In genomic region chr6:120830866-120831608, GRCm38 (mm10) we compare ENCODE assay signal across 1 mouse cellular context.
A peak's percentile ranks its signal among the peaks of the same experiment; 100 is the strongest.
TF ChIP-seq lines count a peak whose summit lies in the region.

No protein-coding gene starts in this region.

TF ChIP-seq in MEL, 35 proteins besides CTCF, POLR2A, EP300 and RAD21 (continued from another document):
- TF ChIP-seq CHD2 (IDR thresholded peaks at IDR 0.05; ENCODE audit: low read length) (no peak), GATA1 (IDR thresholded peaks at IDR 0.05; ENCODE audit: low read depth, low read length) (peak; percentile 97), MXI1 (IDR thresholded peaks at IDR 0.05; ENCODE audit: low read depth, low read length) (peak; percentile 72; the same call in 1 of the 2 replicates), POLR2AphosphoS2 (IDR thresholded peaks at IDR 0.05; ENCODE audit: low read length) (no peak; the same call in 1 of the 2 replicates), E2F4 (IDR thresholded peaks at IDR 0.05; ENCODE audit: borderline replicate concordance, low read depth, low read length) (no peak), CHD1 (IDR thresholded peaks at IDR 0.05; ENCODE audit: low read depth, low read length) (no peak; the same call in 1 of the 2 replicates), USF2 (IDR thresholded peaks at IDR 0.05; ENCODE audit: borderline replicate concordance in 1 of 2, insufficient read depth in 1 of 2, low read depth in 1 of 2, low read length in 2 of 2) (no peak), MAZ (IDR thresholded peaks at IDR 0.05; ENCODE audit: low read depth, low read length) (peak; percentile 54; the same call in 1 of the 2 replicates), UBTF (IDR thresholded peaks at IDR 0.05; ENCODE audit: borderline replicate concordance, insufficient read depth, low read depth, low read length) (no peak), BHLHE40 (IDR thresholded peaks at IDR 0.05; ENCODE audit: borderline replicate concordance, low read depth, low read length) (peak; percentile 32; the same call in 1 of the 2 replicates), SMC3 (IDR thresholded peaks at IDR 0.05; ENCODE audit: low read depth, low read length) (no peak), MEF2A (IDR thresholded peaks at IDR 0.05; ENCODE audit: extremely low read depth, insufficient replicate concordance, low read depth, low read length, poor library complexity, severe bottlenecking) (no peak), ZC3H11A (IDR thresholded peaks at IDR 0.05; ENCODE audit: low read depth, low read length) (no peak), TCF12 (IDR thresholded peaks at IDR 0.05; ENCODE audit: low read depth, low read length) (peak; percentile 97), MYB (IDR thresholded peaks at IDR 0.05; ENCODE audit: low read depth, low read length) (no peak), USF1 (IDR thresholded peaks at IDR 0.05; ENCODE audit: low read depth, low read length) (peak; percentile 48; the same call in 1 of the 2 replicates), MAFK (IDR thresholded peaks at IDR 0.05; ENCODE audit: borderline replicate concordance, low read depth, low read length) (no peak), TAL1 (IDR thresholded peaks at IDR 0.05; ENCODE audit: low read length) (peak; percentile 93), GABPA (IDR thresholded peaks at IDR 0.05; ENCODE audit: low read depth, low read length) (no peak)
TF ChIP-seq in MEL: peak in this region for 16.
